Mouse (Mus musculus) ZHBTc4 (cell line): ENCODE measurements around the gene Mthfsd.
A peak's percentile ranks its signal among the peaks of the same experiment; 100 is the strongest.
"Not testable (repeated sequence)": the region's sequence is repeated elsewhere in the genome, so short reads cannot be mapped to it uniquely, and the experiment has no call there.

Experiments
- DNase-seq: peaks from one replicate; pipeline ENCODE4 v3.0.0-alpha.2; 2011; ENCODE audit warnings: low read depth, low spot score

Gene Mthfsd

GRCm38 (mm10) chr8:121107668-121108656, at the start of gene Mthfsd:
TSS of gene Mthfsd (minus strand) at chr8:121108392.
- DNase-seq = peak; percentile 97

- no peak for DNase-seq
These were observed 48.8 kb upstream of the Mthfsd start for GRCm38 (mm10) chr8:121156990-121157491.

- DNase-seq = no peak
These were observed 44.2 kb upstream of the Mthfsd start for GRCm38 (mm10) chr8:121152394-121152793.

DNA sequence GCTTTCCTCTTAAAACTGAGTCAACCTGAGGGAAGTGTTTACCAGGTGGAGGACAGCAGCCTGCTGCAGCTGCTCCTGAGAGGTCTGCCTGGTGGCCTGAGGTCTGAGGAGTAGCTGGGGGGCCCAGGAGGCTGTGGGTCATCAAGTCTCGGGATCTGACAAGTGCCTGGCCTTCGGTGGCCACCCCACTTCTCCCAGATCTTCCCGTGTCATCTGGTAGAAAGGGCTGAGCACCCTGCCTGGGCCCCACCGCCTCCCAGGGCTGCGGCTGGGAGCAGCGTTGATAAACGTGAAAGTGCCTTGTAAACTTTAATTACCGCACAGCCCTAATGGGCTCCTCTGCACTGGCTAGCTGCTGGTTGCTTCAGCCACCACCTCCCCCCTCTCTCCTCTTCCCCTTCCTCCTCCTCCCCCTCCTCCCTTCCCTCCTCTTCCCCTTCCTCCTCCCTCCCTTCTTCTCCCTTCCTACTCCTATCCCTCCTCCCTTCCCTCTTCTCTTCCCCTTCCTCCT, 40.4 kb upstream of the Mthfsd start:
- DNase-seq = no peak

- not testable (repeated sequence) for DNase-seq
These were observed 37.4 kb upstream of the Mthfsd start for GRCm38 (mm10) chr8:121145457-121146134.

DNA sequence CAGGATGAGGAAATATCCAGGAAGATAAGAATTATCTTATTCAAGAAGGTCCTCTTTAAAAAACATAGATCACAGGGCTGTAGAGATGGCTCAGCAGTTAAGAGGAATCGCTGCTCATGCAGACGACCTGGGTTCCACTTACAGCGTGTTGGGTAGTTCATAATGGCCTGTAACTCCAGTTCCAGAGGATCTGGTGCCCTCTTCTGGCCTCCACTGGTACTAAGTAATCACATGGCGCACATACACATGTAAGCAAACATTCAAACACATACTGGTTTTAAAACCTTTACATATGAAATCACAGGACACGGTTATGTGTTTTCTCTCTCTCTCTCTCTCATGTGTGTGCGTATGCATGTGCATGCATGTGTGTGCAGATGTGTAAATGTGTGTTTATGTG, 28.7 kb upstream of the Mthfsd start:
- peak; percentile 64 for DNase-seq

DNA sequence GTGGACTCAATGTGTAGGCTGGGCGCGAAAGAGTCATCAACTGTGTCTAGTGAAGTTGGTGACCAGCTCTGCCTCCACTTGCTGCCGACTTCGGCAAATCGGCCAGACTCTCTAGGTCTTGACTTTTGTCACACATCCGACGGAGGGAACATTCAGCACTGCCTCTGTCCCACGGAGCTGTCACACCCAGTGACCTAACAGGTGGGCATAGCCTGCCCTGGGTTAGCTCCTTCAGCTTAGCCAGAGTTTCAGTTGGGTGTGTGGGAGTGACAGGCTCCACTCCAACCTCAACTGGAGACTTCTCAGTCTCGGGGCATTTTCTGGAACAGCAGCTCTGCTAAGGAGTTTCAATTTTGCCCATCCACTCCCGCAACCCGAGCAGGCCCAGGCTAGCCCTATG, 26.3 kb upstream of the Mthfsd start:
- no peak for DNase-seq

DNA sequence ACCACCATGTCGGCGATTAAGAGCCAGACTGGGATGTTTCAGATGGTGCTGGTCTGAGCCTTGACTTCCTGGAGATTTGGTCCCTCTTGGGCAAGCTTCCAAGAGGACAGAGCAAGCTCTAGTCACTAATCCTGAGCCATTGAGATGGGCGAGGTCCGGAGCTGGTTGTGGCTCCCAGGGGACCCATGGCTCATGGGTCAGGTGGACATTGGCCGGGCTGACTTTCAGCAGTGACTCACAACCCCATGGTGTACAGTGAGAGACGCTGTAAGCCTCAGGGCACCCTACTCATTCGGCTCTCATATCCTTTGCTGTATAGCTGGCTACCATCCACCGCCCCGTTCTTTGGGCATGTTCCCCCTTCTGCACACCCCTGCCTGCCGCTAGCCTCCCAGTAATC, 25.9 kb upstream of the Mthfsd start:
- DNase-seq = no peak

DNA sequence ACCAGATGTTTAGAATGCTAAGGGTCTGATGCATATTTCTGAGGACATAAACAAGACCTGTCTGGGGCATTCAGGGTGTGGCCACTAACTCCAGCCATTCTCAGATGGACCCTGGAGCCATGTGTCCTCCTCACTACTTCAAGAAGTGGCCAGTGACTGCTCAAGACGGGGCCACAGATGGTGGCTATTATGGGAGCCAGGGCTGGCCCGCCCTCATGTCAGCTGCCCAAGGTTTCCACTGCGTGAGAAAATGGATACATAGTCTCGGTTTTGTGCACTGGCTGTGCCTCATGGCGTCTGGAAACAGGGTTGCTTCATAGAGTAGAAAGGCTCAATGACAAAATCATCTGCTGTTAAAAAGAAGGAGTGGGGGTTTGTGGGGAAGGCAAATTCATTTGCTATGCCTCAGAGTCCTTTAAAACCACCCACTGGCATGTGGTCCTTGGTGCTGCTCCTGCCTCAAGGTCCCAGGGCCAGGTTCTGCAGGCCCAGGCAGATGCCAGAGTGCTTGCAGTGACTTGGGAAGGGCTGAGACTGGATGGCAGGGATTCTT, 24.8 kb upstream of the Mthfsd start:
- DNase-seq = no peak

GRCm38 (mm10) chr8:121130522-121130921, 22.3 kb upstream of the Mthfsd start:
- DNase-seq = peak; percentile 68

- no peak for DNase-seq
These were observed 21.2 kb upstream of the Mthfsd start for GRCm38 (mm10) chr8:121129265-121129940.

DNA sequence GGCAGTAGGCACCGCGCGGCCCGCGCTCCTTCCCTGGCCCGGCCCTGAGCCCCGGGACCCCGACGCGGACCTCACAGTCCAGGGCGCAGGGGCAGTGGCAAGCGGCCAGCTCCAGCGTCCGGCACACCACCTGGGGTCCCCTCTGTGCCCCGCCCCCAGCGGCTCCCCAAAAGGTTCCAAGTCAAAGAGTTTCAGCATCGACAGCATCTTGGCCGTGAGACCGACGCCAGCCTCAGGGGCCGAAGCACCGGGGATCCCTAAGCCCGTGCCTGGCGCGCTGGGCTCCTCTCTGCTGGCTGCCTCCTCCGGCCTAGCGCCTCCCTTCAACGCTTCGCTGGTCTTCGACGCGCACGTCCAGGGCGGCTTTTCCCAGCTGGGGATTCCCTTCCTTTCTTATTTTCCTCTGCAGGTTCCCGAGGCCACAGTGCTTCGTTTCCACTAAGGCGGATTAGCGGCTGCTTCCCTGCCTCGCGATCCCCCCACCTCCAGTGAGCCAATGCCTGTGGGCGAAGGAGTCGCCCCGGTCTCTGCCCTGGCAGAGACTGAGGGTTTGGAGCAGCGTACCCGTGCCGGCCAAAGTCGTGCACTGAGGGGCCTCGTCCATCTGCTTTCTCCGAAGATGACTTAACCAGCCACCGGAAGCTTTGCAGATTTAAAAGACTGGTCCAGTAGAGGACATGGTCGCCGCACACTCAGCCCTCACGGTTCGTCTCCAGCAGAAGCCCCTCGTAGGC, 20.5 kb upstream of the Mthfsd start:
- DNase-seq = peak; percentile 41

DNA sequence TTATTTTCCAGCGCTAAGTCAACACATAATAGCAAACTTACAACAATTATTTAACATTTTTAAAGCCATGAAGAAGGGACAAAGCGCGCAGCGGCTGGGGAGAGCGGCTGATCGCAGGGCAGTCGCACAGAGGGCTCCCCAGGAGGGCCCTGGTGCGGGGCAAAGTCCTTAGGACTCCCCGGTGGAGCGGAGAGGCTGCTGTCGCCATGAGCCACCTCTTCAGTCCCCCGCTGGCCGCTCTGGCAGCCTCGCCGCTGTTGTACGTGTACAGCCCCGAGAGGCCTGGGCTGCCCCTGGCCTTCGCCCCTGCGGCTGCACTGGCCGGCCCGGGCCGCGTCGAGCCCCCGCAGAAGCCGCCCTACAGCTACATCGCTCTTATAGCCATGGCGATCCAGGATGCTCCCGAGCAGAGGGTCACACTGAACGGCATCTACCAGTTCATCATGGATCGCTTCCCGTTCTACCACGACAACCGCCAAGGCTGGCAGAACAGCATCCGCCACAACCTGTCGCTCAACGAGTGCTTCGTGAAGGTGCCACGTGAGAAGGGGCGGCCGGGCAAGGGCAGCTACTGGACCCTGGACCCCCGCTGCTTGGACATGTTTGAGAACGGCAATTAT, 19.7 kb upstream of the Mthfsd start, which contains the start of gene Foxl1:
Foxl1 (plus strand) TSS at position 185 of the 620 bp plus-strand sequence.
- DNase-seq = peak; percentile 44

DNA sequence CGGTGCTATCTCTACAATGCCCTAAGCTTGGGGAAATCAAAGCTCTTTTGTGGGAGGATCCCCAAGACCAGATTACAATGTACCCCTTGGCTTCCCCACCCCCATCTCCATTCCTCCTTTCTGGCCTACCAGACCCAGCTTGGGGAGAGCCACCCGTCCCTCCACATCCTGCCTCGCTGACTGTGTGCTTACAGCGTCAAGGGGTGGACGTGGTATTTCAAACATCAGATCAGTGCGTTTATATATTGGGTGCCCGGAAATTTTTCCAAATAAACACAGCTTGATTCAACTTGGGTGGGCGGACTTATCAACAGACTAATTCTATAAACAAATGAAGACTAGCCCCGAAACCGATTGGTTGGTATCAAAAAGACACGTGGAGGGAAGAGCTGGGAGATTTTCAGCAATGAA, 19.1 kb upstream of the Mthfsd start:
- DNase-seq = no peak

GRCm38 (mm10) chr8:121126694-121127093, 18.5 kb upstream of the Mthfsd start:
- DNase-seq = no peak

DNA sequence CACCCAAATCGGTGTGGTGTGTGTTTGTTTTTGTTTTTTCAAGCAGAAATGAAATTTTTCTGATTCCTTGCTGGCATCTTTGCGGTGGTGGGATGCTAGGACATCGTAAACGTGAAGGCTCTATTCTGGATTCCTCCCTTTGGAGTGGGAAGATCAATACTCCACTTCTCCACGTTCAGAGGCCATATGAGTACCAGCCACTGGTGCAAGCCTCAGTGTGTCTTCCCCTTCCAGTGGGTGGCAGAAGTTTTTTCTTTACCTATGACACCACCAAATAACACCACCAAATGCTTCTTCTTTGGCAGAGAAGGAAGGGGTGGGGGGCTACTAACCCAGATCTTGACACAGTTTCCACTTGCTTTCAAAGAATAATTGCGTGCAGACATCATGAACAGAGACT, 18.0 kb upstream of the Mthfsd start:
- DNase-seq = no peak

DNA sequence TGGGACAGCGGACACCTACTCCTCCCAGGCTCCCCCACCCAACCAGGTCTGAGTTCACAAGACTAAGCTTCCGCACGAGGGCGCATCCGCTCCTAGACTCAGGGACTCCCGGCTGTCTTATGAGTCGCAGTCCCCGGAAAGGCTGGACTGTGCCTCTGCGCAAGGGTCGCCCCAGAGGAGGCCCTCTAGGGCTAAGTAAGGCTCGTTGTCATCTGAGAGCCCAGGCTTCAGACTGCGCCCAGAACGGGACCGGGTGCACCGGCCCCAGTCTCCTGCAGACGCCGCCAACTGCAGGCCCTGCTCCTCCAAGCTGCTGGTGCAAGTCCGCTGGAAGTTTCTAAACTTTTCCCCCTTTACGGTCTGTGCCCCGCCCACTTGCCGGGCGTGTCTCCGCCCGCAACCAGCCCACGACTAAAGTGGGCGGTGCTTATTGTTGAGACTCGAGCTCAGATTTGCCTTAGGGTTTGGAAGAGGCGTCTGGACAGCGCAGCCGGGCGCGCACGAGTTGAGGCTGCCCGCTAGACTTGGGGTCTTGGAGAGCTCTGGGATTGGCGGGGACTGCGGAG, 17.2 kb upstream of the Mthfsd start:
- DNase-seq = peak; percentile 96

- DNase-seq = peak; percentile 72
These were observed 16.5 kb upstream of the Mthfsd start for GRCm38 (mm10) chr8:121124547-121125239.

- no peak for DNase-seq
These were observed 14.9 kb upstream of the Mthfsd start for GRCm38 (mm10) chr8:121123113-121123512.
